Mouse (Mus musculus): ENCODE measurements around the gene Fkbp9.

Fkbp9 gene
- long read RNA-seq, experiment 1, transcript Fkbp9-201 (10 exons, 3,009 nt): major isoform, 59 of 75 reads
- long read RNA-seq, experiment 1, partial matches to known transcripts: 16 of 75 reads
- long read RNA-seq, experiment 1, other reads (novel, unspliced or antisense): 0 of 75 reads
- long read RNA-seq, experiment 2, transcript Fkbp9-201 (10 exons, 3,009 nt): major isoform, 80 of 88 reads
- long read RNA-seq, experiment 2, partial matches to known transcripts: 8 of 88 reads
- long read RNA-seq, experiment 2, other reads (novel, unspliced or antisense): 0 of 88 reads

- intact Hi-C loops (cut with DNase I): no loop called here
Measured at GRCm38 (mm10) chr6:56831697-56832406, at the start of gene Fkbp9. TSS of gene Fkbp9 (plus strand) at chr6:56832059.

DNA sequence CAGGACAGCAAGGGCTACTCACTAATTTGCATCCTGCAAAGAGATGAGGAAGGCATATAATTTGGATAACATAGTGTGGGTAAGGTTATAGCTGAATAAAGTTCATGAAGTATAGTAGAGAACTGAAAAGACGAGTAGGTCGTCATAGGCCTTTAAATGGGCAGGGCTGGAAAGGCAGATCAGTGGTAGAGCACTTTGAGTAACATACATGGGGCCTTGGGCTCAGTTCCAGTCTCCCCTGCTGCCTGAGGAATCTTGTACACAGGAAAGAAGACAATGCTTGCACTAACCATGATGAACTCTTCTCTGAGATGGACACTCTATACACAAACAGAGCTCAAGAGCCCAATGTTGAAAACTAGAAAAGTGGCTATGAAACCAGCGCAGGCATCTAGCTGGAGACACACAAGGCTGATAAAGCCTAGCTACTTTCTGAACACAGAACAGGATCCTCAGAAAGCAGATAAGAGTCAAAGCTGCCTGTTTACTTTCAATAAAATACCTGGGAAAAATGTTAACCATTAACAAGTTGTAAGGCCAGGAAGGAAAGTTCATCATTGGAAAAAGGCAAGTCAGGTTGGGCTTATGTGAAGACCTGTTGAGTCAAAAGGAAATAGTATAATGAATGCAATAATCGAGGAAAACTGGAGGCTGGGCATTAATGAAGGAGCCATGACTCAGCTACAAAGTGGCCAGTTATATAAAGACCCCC lies 48.1 kb upstream of the Fkbp9 start:
- intact Hi-C loops (cut with DNase I): no loop called here

- intact Hi-C loops (cut with DNase I): no loop called here
Measured at GRCm38 (mm10) chr6:56785068-56785467, 46.8 kb upstream of the Fkbp9 start.

GRCm38 (mm10) chr6:56787668-56788067 lies 44.2 kb upstream of the Fkbp9 start:
- intact Hi-C loops (cut with DNase I): no loop called here

- intact Hi-C loops (cut with DNase I): no loop called here
Measured at GRCm38 (mm10) chr6:56789336-56789735, 42.5 kb upstream of the Fkbp9 start.

GRCm38 (mm10) chr6:56794834-56795233 lies 37.0 kb upstream of the Fkbp9 start:
- intact Hi-C loops (cut with DNase I): loop anchor here (5.0 kb wide), 1 partner anchor 78 kb away; no protein-coding TSS in a partner anchor

GRCm38 (mm10) chr6:56796232-56796631 lies 35.6 kb upstream of the Fkbp9 start:
- intact Hi-C loops (cut with DNase I): loop anchor here (5.0 kb wide), 1 partner anchor 79 kb away; no protein-coding TSS in a partner anchor

DNA sequence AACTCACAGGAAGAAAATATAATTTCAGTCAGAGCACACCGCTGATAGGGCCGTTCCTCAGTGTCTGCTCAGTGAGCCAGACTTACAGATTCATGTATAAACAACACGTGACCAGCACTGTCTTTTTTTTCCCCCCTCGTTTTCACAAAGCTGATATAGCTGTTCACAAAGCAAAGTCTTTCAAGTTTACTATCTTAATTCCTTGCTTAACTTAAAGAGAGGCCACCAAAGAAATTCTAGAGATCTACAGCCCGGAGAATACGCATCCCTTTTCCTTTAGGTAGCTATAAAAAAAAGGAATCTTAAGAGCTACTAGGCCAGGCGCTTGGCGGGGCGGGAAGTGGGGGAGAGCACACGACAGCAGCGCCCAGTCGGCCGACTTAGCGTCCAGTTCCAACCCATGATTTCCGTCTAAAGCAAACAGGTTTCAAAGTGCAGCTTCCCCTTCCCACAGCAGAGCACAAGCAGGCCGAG lies 35.2 kb upstream of the Fkbp9 start:
- intact Hi-C loops (cut with DNase I): loop anchor here (5.0 kb wide), 1 partner anchor 79 kb away; no protein-coding TSS in a partner anchor

DNA sequence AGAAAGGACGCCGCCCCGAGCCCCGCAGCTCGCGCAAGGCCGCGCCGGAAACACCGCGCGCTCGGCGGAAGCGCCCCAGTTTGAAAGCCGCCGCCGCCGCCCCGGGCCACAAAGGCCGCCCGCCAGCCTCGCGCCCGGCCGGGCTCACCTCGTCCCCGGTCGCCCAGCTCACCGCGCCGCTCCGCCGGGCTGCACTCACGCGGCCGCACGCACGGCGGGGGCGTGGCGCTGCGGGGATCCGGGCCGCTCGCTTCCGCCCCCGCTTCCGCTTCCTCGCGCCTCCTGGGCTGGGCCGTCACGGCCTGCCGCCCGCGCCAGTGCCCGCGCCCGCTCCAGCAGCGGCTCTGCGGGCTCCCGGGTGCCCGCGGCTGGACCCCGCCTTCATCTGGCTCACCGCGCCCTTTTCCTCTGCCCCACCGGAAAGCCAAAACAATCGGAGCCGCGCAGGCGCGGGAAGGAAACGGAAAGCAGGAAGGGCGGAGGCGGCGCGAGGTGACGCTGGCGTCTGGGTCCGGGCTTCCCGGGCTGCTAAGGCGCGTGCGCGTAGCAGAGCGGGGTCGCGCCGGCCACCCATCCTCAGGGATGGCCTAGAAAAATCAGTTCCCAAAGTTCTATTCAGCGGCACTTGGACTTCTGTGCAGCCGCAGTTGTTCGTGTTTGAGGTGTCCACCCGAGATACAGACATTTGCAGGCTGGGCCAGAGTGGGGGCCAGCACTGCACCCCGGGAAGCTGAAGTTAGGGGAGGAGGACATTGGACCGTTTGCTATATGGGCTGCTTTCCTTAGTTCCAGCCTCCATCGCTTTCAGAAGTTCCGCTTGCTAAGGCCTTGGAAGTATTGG lies 34.3 kb upstream of the Fkbp9 start, which contains the start of gene Kbtbd2:
TSS of gene Kbtbd2 (minus strand) at position 503 of the 841 bp plus-strand sequence.
- intact Hi-C loops (cut with DNase I): loop anchor here (5.0 kb wide), 1 partner anchor 80 kb away; no protein-coding TSS in a partner anchor

- intact Hi-C loops (cut with DNase I): loop anchor here (5.0 kb wide), 1 partner anchor 81 kb away; no protein-coding TSS in a partner anchor
Measured at GRCm38 (mm10) chr6:56798152-56798465, 33.8 kb upstream of the Fkbp9 start.

- intact Hi-C loops (cut with DNase I): loop anchor here (5.0 kb wide), 1 partner anchor 767 kb away; no protein-coding TSS in a partner anchor
Measured at GRCm38 (mm10) chr6:56805026-56805425, 26.8 kb upstream of the Fkbp9 start.

- intact Hi-C loops (cut with DNase I): loop anchor here (5.0 kb wide), 1 partner anchor 766 kb away; no protein-coding TSS in a partner anchor
Measured at GRCm38 (mm10) chr6:56806195-56806594, 25.7 kb upstream of the Fkbp9 start.

DNA sequence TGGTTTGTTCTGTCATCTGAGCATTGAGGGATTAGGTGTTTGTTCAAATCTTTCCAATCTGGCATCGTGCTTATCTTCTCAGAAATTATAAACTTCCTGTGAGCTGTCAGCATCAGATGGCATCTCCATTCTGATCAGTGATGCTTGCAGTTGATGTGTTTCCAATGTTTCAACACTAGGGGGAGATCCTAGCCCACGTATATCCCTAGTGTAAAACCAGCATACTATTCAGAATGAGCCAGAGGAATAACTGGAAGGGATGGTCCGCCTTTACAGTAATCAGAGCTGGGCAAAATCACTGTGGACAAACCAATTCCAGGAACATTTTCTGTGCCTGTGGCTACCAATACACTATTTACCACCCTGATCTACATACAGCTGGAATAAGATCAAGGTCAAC lies 23.2 kb upstream of the Fkbp9 start:
- intact Hi-C loops (cut with DNase I): loop anchor here (2.0 to 5.0 kb wide), 2 partner anchors 100 to 764 kb away; no protein-coding TSS in a partner anchor

- intact Hi-C loops (cut with DNase I): no loop called here
Measured at GRCm38 (mm10) chr6:56813332-56813731, 18.5 kb upstream of the Fkbp9 start.

DNA sequence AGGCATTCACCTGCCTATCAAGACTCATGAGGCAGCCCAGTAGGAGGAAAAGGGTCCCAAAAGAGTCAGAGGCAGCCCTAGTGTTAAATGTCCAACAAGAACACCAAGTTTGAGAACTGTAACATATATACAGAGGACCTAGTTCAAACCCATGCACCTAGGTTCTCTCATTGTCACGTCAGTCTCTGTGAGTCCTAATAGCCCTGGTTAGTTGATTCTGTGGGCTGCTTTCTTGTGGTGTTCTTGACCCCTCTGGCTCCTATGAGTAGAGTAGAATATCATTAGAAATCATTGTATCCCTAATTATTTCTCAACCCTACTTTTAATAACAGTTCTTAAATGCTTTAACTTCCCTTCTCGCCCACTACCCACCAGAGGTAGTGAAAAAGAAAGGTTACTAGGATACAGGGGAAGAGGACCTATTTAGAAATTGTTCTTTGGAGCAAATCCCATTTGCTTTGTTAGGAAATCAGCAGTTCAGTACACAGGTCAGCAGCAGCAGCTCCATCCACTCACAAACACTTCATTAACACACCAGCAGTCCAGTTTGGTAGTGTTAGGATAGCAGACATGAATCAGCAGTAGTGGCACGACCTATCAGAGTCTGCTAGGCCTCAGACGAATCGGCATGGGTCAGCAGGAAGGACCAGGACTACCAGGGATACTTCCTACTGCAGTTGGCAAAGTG lies 13.3 kb upstream of the Fkbp9 start:
- intact Hi-C loops (cut with DNase I): no loop called here

DNA sequence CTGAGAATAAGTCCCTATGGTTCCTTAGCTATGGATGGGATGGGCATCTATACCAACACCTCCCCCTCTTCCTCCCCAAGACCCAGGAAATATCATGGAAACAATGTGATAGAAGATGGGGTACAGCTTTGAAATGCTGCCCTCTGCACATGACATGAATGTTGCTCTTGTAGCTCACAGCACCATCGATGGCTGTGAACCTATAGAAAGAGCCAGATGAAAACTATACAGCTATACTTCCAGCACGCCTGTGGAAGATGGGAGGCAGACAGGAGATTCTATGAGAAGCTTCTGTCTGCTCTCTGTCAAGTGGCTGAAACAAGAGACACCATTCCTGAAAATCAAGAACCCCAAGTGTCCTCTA lies 12.8 kb upstream of the Fkbp9 start:
- intact Hi-C loops (cut with DNase I): no loop called here

DNA sequence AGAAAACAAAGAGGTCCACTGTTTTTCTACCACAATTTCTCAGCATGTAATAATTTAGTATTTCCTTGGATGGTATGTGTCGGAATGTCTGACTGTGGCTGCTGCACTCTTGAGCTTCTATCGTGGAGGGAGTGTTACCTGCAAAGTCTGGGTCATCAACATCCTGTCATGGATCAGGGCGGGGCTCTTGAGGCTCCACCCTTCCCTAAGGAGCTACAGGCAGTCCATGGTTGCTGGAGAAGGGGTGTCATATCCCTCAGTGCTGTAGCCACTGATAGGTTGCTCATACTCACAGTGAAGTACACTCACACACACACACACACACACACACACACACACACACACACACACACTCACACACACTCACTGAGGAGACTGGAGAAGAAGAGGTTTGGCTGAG lies 6.2 kb upstream of the Fkbp9 start:
- intact Hi-C loops (cut with DNase I): no loop called here

- intact Hi-C loops (cut with DNase I): no loop called here
Measured at GRCm38 (mm10) chr6:56832407-56832796, 543 bp downstream of the Fkbp9 start.

GRCm38 (mm10) chr6:56832830-56833229 lies 971 bp downstream of the Fkbp9 start:
- intact Hi-C loops (cut with DNase I): no loop called here

- intact Hi-C loops (cut with DNase I): no loop called here
Measured at GRCm38 (mm10) chr6:56834769-56835168, 2.9 kb downstream of the Fkbp9 start.
